Mouse (Mus musculus): ENCODE measurements around the gene Pigl. TPM values are rescaled to one million over a fixed set of nuclear protein-coding genes. Genes with fewer than 3 reads are reported as not detected.

The Pigl gene
- 3.6 and 3.7 TPM in 2 replicates for polyA plus RNA-seq (2012; ENCODE audit: low replicate concordance)

GRCm38 (mm10) chr11:62458276-62458724 lies at the start of gene Pigl, which contains the start of gene Ncor1:
Gene Pigl (plus strand): TSS chr11:62458460.
Gene Ncor1 (minus strand): TSS chr11:62458541.

GRCm38 (mm10) chr11:62539089-62539890 lies 81.0 kb downstream of the Pigl start, which contains the start of gene Cenpv:
Gene Cenpv (minus strand): TSS chr11:62539261.

GRCm38 (mm10) chr11:62550727-62551225 lies 92.5 kb downstream of the Pigl start, which contains the start of gene Ubb:
Gene Ubb (plus strand): TSS chr11:62551171.

Other genes with a start within 250 kb of the Pigl start
- 0.13 and 0.27 TPM in 2 replicates for gene Adora2b, start 209.5 kb upstream of the Pigl start, polyA plus RNA-seq (2012; ENCODE audit: low replicate concordance)
- 1.1 and 1.5 TPM in 2 replicates for gene Zswim7, start 177.1 kb upstream of the Pigl start, polyA plus RNA-seq (2012; ENCODE audit: low replicate concordance)
- gene Ttc19, start 177.0 kb upstream of the Pigl start, polyA plus RNA-seq (2012; ENCODE audit: low replicate concordance): 2.0 and 4.7 TPM in 2 replicates
- gene Ncor1, start 81 bp downstream of the Pigl start, polyA plus RNA-seq (2012; ENCODE audit: low replicate concordance): 87.9 and 123 TPM in 2 replicates
- gene Cenpv, start 80.8 kb downstream of the Pigl start, polyA plus RNA-seq (2012; ENCODE audit: low replicate concordance): 58.3 and 104 TPM in 2 replicates
- gene Ubb, start 92.7 kb downstream of the Pigl start, polyA plus RNA-seq (2012; ENCODE audit: low replicate concordance): 219 and 717 TPM in 2 replicates
- gene Trpv2, start 116.0 kb downstream of the Pigl start, polyA plus RNA-seq (2012; ENCODE audit: low replicate concordance): 6.1 and 22.7 TPM in 2 replicates
- gene Lrrc75a, start 190.1 kb downstream of the Pigl start, polyA plus RNA-seq (2012; ENCODE audit: low replicate concordance): 2.3 and 3.3 TPM in 2 replicates
- gene Mmgt2, start 190.2 kb downstream of the Pigl start, polyA plus RNA-seq (2012; ENCODE audit: low replicate concordance): 15.9 and 16.1 TPM in 2 replicates

Data from leukemia stem cell, adult 10-12 weeks (primary cell).